Mouse (Mus musculus) liver, embryonic 15.5 days (tissue): ENCODE results near the gene D930020B18Rik. TPM values are rescaled to one million over a fixed set of nuclear protein-coding genes. Genes with fewer than 3 reads are reported as not detected.

Experiments used
- ATAC-seq: fragments of 200-750 bp; cut with Nextera tagmentation; 2 replicates; pipeline ENCODE4 v1.8.0; 2017; ENCODE audit warnings: moderate number of reproducible peaks, mild to moderate bottlenecking, moderate library complexity; ENCODE audit not compliant: insufficient read depth
- H3K27ac ChIP-seq: fragments of 300-500 bp; sonication (generic); replicated peaks from 2 replicates; pipeline ENCODE4 v1.5.1; 2015; ENCODE audit warnings: mild to moderate bottlenecking, inconsistent platforms
- H3K27me3 ChIP-seq: fragments of 300-500 bp; sonication (generic); 2 replicates; pipeline ENCODE4 v1.6.1; 2015; ENCODE audit warnings: mild to moderate bottlenecking, inconsistent platforms
- H3K36me3 ChIP-seq: fragments of 300-500 bp; sonication (generic); replicated peaks from 2 replicates; pipeline ENCODE4 v1.6.1; 2015; ENCODE audit warnings: moderate library complexity, mild to moderate bottlenecking, inconsistent platforms
- H3K4me1 ChIP-seq: fragments of 300-500 bp; sonication (generic); replicated peaks from 2 replicates; pipeline ENCODE4 v1.6.1; 2015; ENCODE audit warnings: inconsistent platforms
- H3K4me2 ChIP-seq: fragments of 300-500 bp; sonication (generic); 2 replicates; pipeline ENCODE4 v1.6.1; 2015; ENCODE audit warnings: moderate library complexity, mild to moderate bottlenecking, inconsistent platforms
- H3K4me3 ChIP-seq: fragments of 300-500 bp; sonication (generic); replicated peaks from 2 replicates; pipeline ENCODE4 v1.5.1; 2015; ENCODE audit warnings: mild to moderate bottlenecking, inconsistent platforms
- H3K9ac ChIP-seq: fragments of 300-500 bp; sonication (generic); 2 replicates; pipeline ENCODE4 v1.6.1; 2015; ENCODE audit warnings: moderate library complexity, mild to moderate bottlenecking, inconsistent platforms
- H3K9me3 ChIP-seq: fragments of 300-500 bp; sonication (generic); replicated peaks from 2 replicates; pipeline ENCODE4 v1.6.1; 2016; ENCODE audit warnings: inconsistent platforms
- WGBS: fragments of 180-500 bp; shearing (Covaris S2); methylation state at CpG from one replicate; pipeline ENCODE4 v1.1.7; 2015; ENCODE audit warnings: mixed read lengths; ENCODE audit not compliant: insufficient replicate concordance; 5-methylcytosine and 5-hydroxymethylcytosine counted together
- microRNA-seq: library from miRNA; unstranded; fragments of <30 nt; microRNA quantifications from one replicate; pipeline ENCODE4, GENCODE M21; 2016
- polyA plus RNA-seq: library from polyadenylated mRNA; unstranded; fragments of >200 nt; fragmentation: Nextera tagmentation; extraction: Ambion mirVana; gene quantifications from 2 replicates; pipeline ENCODE4 v1.2.1, GENCODE M21; 2015

D930020B18Rik gene
- polyA plus RNA-seq, 1 experiment from 2014 or later = not detected

DNA sequence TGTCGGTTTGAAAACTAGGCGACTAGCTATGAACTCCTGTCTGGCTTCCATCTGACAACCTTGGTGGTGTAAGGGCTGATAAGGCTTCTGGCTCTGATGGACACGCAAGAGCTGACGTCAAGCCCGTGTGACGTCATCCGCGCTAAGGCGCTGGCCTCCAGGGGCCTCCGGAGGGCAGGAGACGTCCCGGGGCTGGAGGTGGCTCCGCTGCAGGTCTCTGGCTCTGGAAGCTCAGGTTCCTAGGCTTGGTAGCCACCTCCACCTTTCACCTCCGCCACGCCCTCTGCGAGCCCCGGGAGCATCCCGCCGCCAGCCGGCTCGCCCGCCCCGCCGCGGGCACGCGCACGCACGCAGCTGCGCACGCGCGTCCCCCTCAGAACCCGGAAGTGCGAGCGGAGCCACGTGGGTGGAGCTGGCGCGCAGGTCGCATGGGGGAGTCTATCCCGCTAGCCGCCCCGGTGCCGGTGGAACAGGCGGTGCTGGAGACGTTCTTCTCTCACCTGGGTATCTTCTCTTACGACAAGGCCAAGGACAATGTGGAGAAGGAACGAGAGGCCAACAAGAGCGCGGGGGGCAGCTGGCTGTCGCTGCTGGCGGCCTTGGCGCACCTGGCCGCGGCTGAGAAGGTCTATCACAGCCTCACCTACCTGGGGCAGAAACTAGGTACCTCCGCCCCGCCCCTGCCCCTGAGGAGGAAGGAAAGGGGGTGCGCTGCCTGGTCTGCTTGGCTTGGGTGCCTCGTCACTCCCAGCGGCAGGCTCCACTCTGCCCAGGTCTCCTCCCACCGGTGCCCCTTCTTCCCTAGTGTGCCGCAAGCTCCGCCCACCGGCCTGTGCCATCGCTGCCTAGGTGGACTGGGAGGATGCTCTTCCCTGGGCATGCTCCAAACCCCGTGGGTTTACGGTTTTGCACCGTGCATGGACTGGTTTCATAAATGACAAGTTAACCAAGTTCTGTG, 98.4 kb downstream of the D930020B18Rik start, which contains the start of gene BC048403:
Gene BC048403 (plus strand): TSS at position 390 of the 958 bp plus-strand sequence.
- WGBS = under 1% methylated on average over 66 of the region's 68 CpGs
- Histone ChIP-seq H3K36me3 (peaks cover 7% of the 10 kb centered on the region; the same call in 1 of the 2 replicates), H3K27ac (peak within 1 kb of the TSS; percentile 72), H3K4me1 (peaks cover 19% of the 10 kb centered on the region), H3K9me3 (no peaks in the 10 kb centered on the region), H3K9ac (peak within 1 kb of the TSS; percentile 62), H3K4me2 (peak within 1 kb of the TSS; percentile 96), H3K4me3 (peak within 1 kb of the TSS; percentile 87), H3K27me3 (no peaks in the 10 kb centered on the region)
- peak; percentile 93 for ATAC-seq

DNA sequence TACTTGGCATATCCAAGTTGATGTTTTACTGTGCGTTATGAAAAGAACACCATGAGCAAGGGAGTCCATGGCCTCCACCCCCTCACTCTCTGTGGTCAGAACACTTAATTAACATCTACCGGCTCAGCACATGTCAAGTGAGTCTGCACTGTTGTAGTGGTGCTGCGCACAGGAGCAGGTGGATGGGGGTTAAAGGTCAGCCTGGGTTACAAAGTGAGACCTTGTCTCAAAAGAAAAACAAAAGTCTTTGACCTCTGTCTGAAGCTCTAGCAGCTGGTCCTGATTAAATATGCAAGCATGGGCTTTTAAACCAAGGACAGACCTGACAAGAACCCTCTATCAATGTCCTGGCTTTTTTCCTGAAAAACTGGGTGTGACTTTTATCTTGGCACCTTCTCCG, 100.9 kb downstream of the D930020B18Rik start:
- Histone ChIP-seq H3K4me3 (no peak overlapping the region), H3K27ac (no peak overlapping the region), H3K4me1 (peaks cover 19% of the 10 kb centered on the region), H3K4me2 (no peak overlapping the region), H3K9me3 (no peaks in the 10 kb centered on the region), H3K36me3 (peaks cover 29% of the 10 kb centered on the region), H3K9ac (no peak overlapping the region), H3K27me3 (no peaks in the 10 kb centered on the region)
- WGBS = 67% methylated on average over 4 of the region's 4 CpGs
- ATAC-seq = no peak

Small RNAs within 50 kb of the gene (microRNA-seq; reads per million reads assigned to microRNA genes)
- gene Gm24330 = not detected

Other genes with a start within 250 kb of the D930020B18Rik start
- gene Rassf3, start 165.2 kb upstream of the D930020B18Rik start, polyA plus RNA-seq = 11.3 and 11.9 TPM in 2 replicates
- 19.7 TPM in 2 replicates for gene Tbk1, start 54.8 kb upstream of the D930020B18Rik start, polyA plus RNA-seq
- gene Xpot, start 15.3 kb upstream of the D930020B18Rik start, polyA plus RNA-seq = 28.1 and 28.7 TPM in 2 replicates
- 1.2 and 1.6 TPM in 2 replicates for gene BC048403, start 98.3 kb downstream of the D930020B18Rik start, polyA plus RNA-seq